Mouse (Mus musculus): Measurements from ENCODE around the gene Zbtb9. TPM values are rescaled to one million over a fixed set of nuclear protein-coding genes. Genes with fewer than 3 reads are reported as not detected.

Gene Zbtb9
- total and polyA plus RNA-seq, 3 experiments: 10.7 to 13.4 TPM; not detected in 1

- H3K9ac ChIP-seq (ENCODE audit: control insufficient read depth, low read depth, low read length, poor library complexity, severe bottlenecking): peak overlapping the region; percentile 74
- TF ChIP-seq NELFE (IDR thresholded peaks at IDR 0.05; ENCODE audit: low read depth, low read length) (peak; percentile 38; the same call in 1 of the 2 replicates), GABPA (IDR thresholded peaks at IDR 0.05; ENCODE audit: low read depth, low read length) (no peak), ELF1 (IDR thresholded peaks at IDR 0.05; ENCODE audit: low read depth, low read length) (peak; percentile 75), MAZ (IDR thresholded peaks at IDR 0.05; ENCODE audit: low read depth, low read length) (no peak), SIN3A (IDR thresholded peaks at IDR 0.05; ENCODE audit: low read length) (peak; percentile 32; the same call in 1 of the 2 replicates), POLR2A (IDR thresholded peaks at IDR 0.05; ENCODE audit: control insufficient read depth in 1 of 2, insufficient read depth in 1 of 2, low read depth in 1 of 2, low read length in 2 of 2, poor library complexity in 1 of 2) (peak; percentile 50 to 59; a peak in 2 of 4 replicates)
- H3K4me3 ChIP-seq (ENCODE audit: control insufficient read depth in 1 of 2, insufficient read depth in 1 of 2, low read depth in 2 of 2, low read length in 2 of 2): peak overlapping the region; percentile 64 to 67
- H3K36me3 ChIP-seq (ENCODE audit: control insufficient read depth in 1 of 2, insufficient read depth in 2 of 2, low read length in 2 of 2): peaks cover 0 to 5% of the 10 kb centered on the region in 2 experiments; a peak in 1 of 4 replicates
- peak; percentile 83 for DNase-seq (ENCODE audit: low read depth, low spot score)
- H3K79me2 ChIP-seq (ENCODE audit: control insufficient read depth, insufficient read depth, low read length, poor library complexity): peaks cover 1% of the 10 kb centered on the region; the same call in 1 of the 2 replicates
- H3K27ac ChIP-seq (ENCODE audit: control insufficient read depth, low read depth, low read length): no peak overlapping the region
- no peaks in the 10 kb centered on the region for H3K9me3 ChIP-seq (replicated peaks; ENCODE audit: insufficient read depth, low read length)
- peaks cover 0 to 14% of the 10 kb centered on the region in 2 experiments; a peak in 3 of 4 replicates for H3K4me1 ChIP-seq (ENCODE audit: control insufficient read depth in 1 of 2, insufficient read depth in 2 of 2, low read length in 2 of 2)
- H3K27me3 ChIP-seq (ENCODE audit: control insufficient read depth in 1 of 2, insufficient read depth in 2 of 2, low read length in 2 of 2): no peaks in the 10 kb centered on the region
These were observed 78.5 kb downstream of the Zbtb9 start for GRCm38 (mm10) chr17:27051514-27051913.

- Histone ChIP-seq H3K9me3 (replicated peaks; ENCODE audit: insufficient read depth, low read length) (no peaks in the 10 kb centered on the region), H3K4me3 (ENCODE audit: control insufficient read depth in 1 of 2, insufficient read depth in 1 of 2, low read depth in 2 of 2, low read length in 2 of 2) (peak overlapping the region; percentile 56 to 96), H3K27me3 (ENCODE audit: control insufficient read depth in 1 of 2, insufficient read depth in 2 of 2, low read length in 2 of 2) (no peaks in the 10 kb centered on the region), H3K79me2 (ENCODE audit: control insufficient read depth, insufficient read depth, low read length, poor library complexity) (peaks cover 6% of the 10 kb centered on the region), H3K9ac (ENCODE audit: control insufficient read depth, low read depth, low read length, poor library complexity, severe bottlenecking) (peak overlapping the region; percentile 73), H3K27ac (ENCODE audit: control insufficient read depth, low read depth, low read length) (peak overlapping the region; percentile 73), H3K4me1 (ENCODE audit: control insufficient read depth in 1 of 2, insufficient read depth in 2 of 2, low read length in 2 of 2) (peaks cover 4 to 17% of the 10 kb centered on the region in 2 experiments), H3K36me3 (ENCODE audit: control insufficient read depth in 1 of 2, insufficient read depth in 2 of 2, low read length in 2 of 2) (peaks cover 0 to 9% of the 10 kb centered on the region in 2 experiments; a peak in 2 of 4 replicates)
- DNase-seq (ENCODE audit: low read depth, low spot score): peak; percentile 97
- TF ChIP-seq ELF1 (IDR thresholded peaks at IDR 0.05; ENCODE audit: low read depth, low read length) (peak; percentile 82), GABPA (IDR thresholded peaks at IDR 0.05; ENCODE audit: low read depth, low read length) (no peak), CTCF (IDR thresholded peaks at IDR 0.05 in 2 of 3, conservative IDR thresholded peaks at IDR 0.05 in 1 of 3; ENCODE audit: control insufficient read depth in 1 of 3, insufficient read depth in 1 of 3, low read depth in 2 of 3, low read length in 3 of 3, poor library complexity in 1 of 3, severe bottlenecking in 1 of 3) (no peak), GATA1 (IDR thresholded peaks at IDR 0.05; ENCODE audit: low read depth, low read length) (peak; percentile 55; the same call in 1 of the 2 replicates), ZC3H11A (IDR thresholded peaks at IDR 0.05; ENCODE audit: low read depth, low read length) (0 out of 2 replicates have a peak, but pooled peaks have one; percentile 7), USF2 (IDR thresholded peaks at IDR 0.05; ENCODE audit: borderline replicate concordance in 1 of 2, insufficient read depth in 1 of 2, low read depth in 1 of 2, low read length in 2 of 2) (no peak), UBTF (IDR thresholded peaks at IDR 0.05; ENCODE audit: borderline replicate concordance, insufficient read depth, low read depth, low read length) (no peak), HCFC1 (IDR thresholded peaks at IDR 0.05; ENCODE audit: low read depth, low read length) (peak; percentile 74), TBP (IDR thresholded peaks at IDR 0.05; ENCODE audit: low read depth, low read length) (peak; percentile 25), ETS1 (IDR thresholded peaks at IDR 0.05; ENCODE audit: low read depth, low read length) (peak; percentile 84), POLR2AphosphoS2 (IDR thresholded peaks at IDR 0.05; ENCODE audit: low read length) (no peak), RCOR1 (IDR thresholded peaks at IDR 0.05; ENCODE audit: low read depth, low read length) (peak; percentile 79; the same call in 1 of the 2 replicates), MAZ (IDR thresholded peaks at IDR 0.05; ENCODE audit: low read depth, low read length) (peak; percentile 98), BHLHE40 (IDR thresholded peaks at IDR 0.05; ENCODE audit: borderline replicate concordance, low read depth, low read length) (peak; percentile 99), ZNF384 (IDR thresholded peaks at IDR 0.05; ENCODE audit: low read depth, low read length) (no peak), SMC3 (IDR thresholded peaks at IDR 0.05; ENCODE audit: low read depth, low read length) (no peak), MAFK (IDR thresholded peaks at IDR 0.05; ENCODE audit: borderline replicate concordance, low read depth, low read length) (no peak), KAT2A (conservative IDR thresholded peaks at IDR 0.05; ENCODE audit: low read depth, low read length) (no peak), POLR2AphosphoS5 (IDR thresholded peaks at IDR 0.05; ENCODE audit: borderline replicate concordance, low read depth, low read length) (no peak), ZMIZ1 (IDR thresholded peaks at IDR 0.05; ENCODE audit: low read depth, low read length) (0 out of 2 replicates have a peak, but pooled peaks have one; percentile 55), MYB (IDR thresholded peaks at IDR 0.05; ENCODE audit: low read depth, low read length) (no peak), ZKSCAN1 (IDR thresholded peaks at IDR 0.05; ENCODE audit: low read depth, low read length) (no peak), MEF2A (IDR thresholded peaks at IDR 0.05; ENCODE audit: extremely low read depth, insufficient replicate concordance, low read depth, low read length, poor library complexity, severe bottlenecking) (no peak), MAX (IDR thresholded peaks at IDR 0.05; ENCODE audit: low read length) (peak; percentile 60; the same call in 1 of the 2 replicates), JUND (IDR thresholded peaks at IDR 0.05; ENCODE audit: low read depth, low read length) (no peak), MYC (IDR thresholded peaks at IDR 0.05; ENCODE audit: low read depth, low read length) (peak; percentile 47), NELFE (IDR thresholded peaks at IDR 0.05; ENCODE audit: low read depth, low read length) (peak; percentile 61), CHD1 (IDR thresholded peaks at IDR 0.05; ENCODE audit: low read depth, low read length) (no peak)
These were observed 83.2 kb downstream of the Zbtb9 start for GRCm38 (mm10) chr17:27056170-27056569.
